23 mouse cellular contexts compared by ENCODE assay signal in the genomic region with DNA sequence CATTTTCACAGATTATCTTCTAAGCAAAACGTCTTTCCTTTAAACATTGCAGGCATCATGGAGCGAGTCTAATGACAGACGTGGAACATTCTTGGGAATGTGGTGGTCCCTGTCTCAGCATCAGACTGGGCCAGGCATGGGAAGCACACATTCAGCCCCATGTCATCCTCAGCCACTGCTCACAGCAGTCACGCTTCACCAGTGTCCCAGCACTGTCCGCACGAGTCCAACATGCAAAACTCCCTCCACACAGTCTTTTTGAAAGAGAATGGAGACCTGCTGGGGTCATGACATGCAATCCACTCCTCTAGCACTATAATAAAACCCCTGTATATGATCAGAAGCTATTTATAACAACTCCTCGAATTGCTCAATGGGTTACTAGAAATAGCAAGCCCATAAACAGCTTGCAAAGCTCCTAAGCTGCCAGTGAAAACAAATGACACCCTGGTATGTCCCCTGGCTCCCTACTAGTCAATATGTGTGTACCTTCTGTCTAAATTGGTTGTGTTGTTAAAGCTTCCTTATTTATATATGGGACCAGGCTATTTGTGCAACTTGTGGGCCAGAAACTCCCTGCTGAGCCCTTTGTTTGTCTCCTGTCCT.
DNase-seq lines count a peak whose midpoint lies in the region; ATAC-seq and TF ChIP-seq lines count a peak whose summit lies in the region.
"Had no signal": no experiment of that assay in that cellular context is flagged by ENCODE, and none has a peak within 500 bp of the region (broad histone marks: within the 10 kb centered on the region; RNA-seq: fewer than 3 reads in every experiment).

No protein-coding gene starts in this region.

- in situ Hi-C loops in CH12.LX (cut with MboI; ENCODE audit: low pct_ligation_motif_present, low pct_unique_long_range_greater_than_20kb, low sequenced_read_pairs) = no loop called here

- H3K4me3 ChIP-seq in kidney, embryonic 15.5 days (replicated peaks) = no peak overlapping the region
- no peak overlapping the region for H3K4me3 ChIP-seq in CH12.LX (replicated peaks in 1 of 3; ENCODE audit: low read depth in 2 of 3, low read length in 2 of 3, poor library complexity in 1 of 3)
- H3K4me3 ChIP-seq in heart, embryonic 14.5 days (ENCODE audit: control insufficient read depth in 1 of 2, insufficient read depth in 1 of 2, low read depth in 1 of 2, low read length in 2 of 2) = no peak overlapping the region
- H3K4me3 ChIP-seq in midbrain, embryonic 16.5 days (ENCODE audit: low read depth, low read length) = no peak overlapping the region
- H3K4me3 ChIP-seq: forebrain, embryonic 10.5 days; midbrain, embryonic 12.5 days; neural tube, embryonic 13.5 days had no signal

- no peak for TF ChIP-seq EP300 in CH12.LX (IDR thresholded peaks at IDR 0.05; ENCODE audit: low read length)

- peaks cover 20% of the 10 kb centered on the region for H3K4me1 ChIP-seq in kidney, embryonic 15.5 days
- peaks cover 10 to 37% of the 10 kb centered on the region in 2 experiments for H3K4me1 ChIP-seq in CH12.LX (ENCODE audit: control insufficient read depth in 1 of 2, insufficient read depth in 2 of 2)
- H3K4me1 ChIP-seq in heart, embryonic 14.5 days (ENCODE audit: control insufficient read depth in 2 of 2, insufficient read depth in 2 of 2, low read length in 2 of 2) = peaks cover 10 to 30% of the 10 kb centered on the region in 2 experiments
- H3K4me1 ChIP-seq in midbrain, embryonic 16.5 days (ENCODE audit: control insufficient read depth, insufficient read depth, low read length) = no peaks in the 10 kb centered on the region
- H3K4me1 ChIP-seq: midbrain, embryonic 12.5 days had no signal

- H3K27ac ChIP-seq in kidney, embryonic 15.5 days = peak overlapping the region; percentile 24; the same call in 1 of the 2 replicates
- no peak overlapping the region for H3K27ac ChIP-seq in CH12.LX (ENCODE audit: insufficient read depth, low read depth)
- peak overlapping the region; percentile 80 to 91 for H3K27ac ChIP-seq in heart, embryonic 14.5 days (replicated peaks in 1 of 2; ENCODE audit: control insufficient read depth in 1 of 2, insufficient read depth in 1 of 2, low read depth in 2 of 2, low read length in 2 of 2)
- H3K27ac ChIP-seq in midbrain, embryonic 16.5 days (ENCODE audit: low read length) = no peak overlapping the region
- H3K27ac ChIP-seq: forebrain, embryonic 10.5 days; hindbrain, embryonic 14.5 days; macrophage; midbrain, embryonic 12.5 days; neural tube, embryonic 13.5 days had no signal

- no peak for TF ChIP-seq CTCF in CH12.LX (conservative IDR thresholded peaks at IDR 0.05 in 1 of 2, IDR thresholded peaks at IDR 0.05 in 1 of 2; ENCODE audit: low read depth in 2 of 2, low read length in 2 of 2)

- TF ChIP-seq POLR2A in CH12.LX (IDR thresholded peaks at IDR 0.05; ENCODE audit: low read depth, low read length) = no peak

- no peaks in the 10 kb centered on the region for H3K9me3 ChIP-seq in kidney, embryonic 15.5 days (replicated peaks)
- H3K9me3 ChIP-seq in CH12.LX (replicated peaks; ENCODE audit: low read length) = no peaks in the 10 kb centered on the region
- no peaks in the 10 kb centered on the region for H3K9me3 ChIP-seq in heart, embryonic 14.5 days (ENCODE audit: control insufficient read depth, low read length)
- no peaks in the 10 kb centered on the region for H3K9me3 ChIP-seq in midbrain, embryonic 16.5 days (replicated peaks; ENCODE audit: control insufficient read depth, low read length, poor library complexity, severe bottlenecking)
- H3K9me3 ChIP-seq: forebrain, embryonic 10.5 days; midbrain, embryonic 12.5 days; neural tube, embryonic 13.5 days had no signal

- no peaks in the 10 kb centered on the region for H3K79me2 ChIP-seq in CH12.LX (replicated peaks; ENCODE audit: control insufficient read depth, extremely low read depth, insufficient read depth, poor library complexity, severe bottlenecking)

- TF ChIP-seq RAD21 in CH12.LX (IDR thresholded peaks at IDR 0.05; ENCODE audit: low read depth, low read length) = no peak

- no peaks in the 10 kb centered on the region for H3K27me3 ChIP-seq in kidney, embryonic 15.5 days
- H3K27me3 ChIP-seq in CH12.LX (replicated peaks) = no peaks in the 10 kb centered on the region
- no peaks in the 10 kb centered on the region for H3K27me3 ChIP-seq in heart, embryonic 14.5 days (ENCODE audit: control insufficient read depth, insufficient read depth, low read length)
- no peaks in the 10 kb centered on the region for H3K27me3 ChIP-seq in midbrain, embryonic 16.5 days (ENCODE audit: control insufficient read depth, insufficient read depth, low read depth, low read length)
- H3K27me3 ChIP-seq: midbrain, embryonic 12.5 days; neural tube, embryonic 13.5 days had no signal

- no peak overlapping the region for H3K4me2 ChIP-seq in kidney, embryonic 15.5 days
- H3K4me2 ChIP-seq in CH12.LX (ENCODE audit: insufficient read depth, low read depth, poor library complexity, severe bottlenecking) = no peak overlapping the region
- peak overlapping the region; percentile 57 for H3K4me2 ChIP-seq in heart, embryonic 14.5 days (ENCODE audit: low read length)
- H3K4me2 ChIP-seq in midbrain, embryonic 16.5 days (ENCODE audit: low read length) = no peak overlapping the region
- H3K4me2 ChIP-seq: hindbrain, embryonic 14.5 days; liver, embryonic 11.5 days; lung, embryonic 14.5 days; midbrain, embryonic 12.5 days; neural tube, embryonic 13.5 days had no signal

- no peak overlapping the region for H3K9ac ChIP-seq in kidney, embryonic 15.5 days
- H3K9ac ChIP-seq in CH12.LX (ENCODE audit: insufficient read depth, low read depth) = no peak overlapping the region
- H3K9ac ChIP-seq in heart, embryonic 14.5 days (ENCODE audit: low read length) = peak overlapping the region; percentile 60
- H3K9ac ChIP-seq in midbrain, embryonic 16.5 days (ENCODE audit: low read depth, low read length) = no peak overlapping the region
- H3K9ac ChIP-seq: hindbrain, embryonic 14.5 days; lung, embryonic 14.5 days; midbrain, embryonic 12.5 days; neural tube, embryonic 13.5 days had no signal

- dilution Hi-C loops in CH12.LX (cut with MboI; ENCODE audit: extremely low pct_ligation_motif_present, extremely low pct_unique_long_range_greater_than_20kb, low sequenced_read_pairs) = no loop called here

- H3K36me3 ChIP-seq in kidney, embryonic 15.5 days = no peaks in the 10 kb centered on the region
- peaks cover 0 to 2% of the 10 kb centered on the region in 2 experiments for H3K36me3 ChIP-seq in CH12.LX (replicated peaks in 1 of 2; ENCODE audit: control insufficient read depth in 1 of 2, insufficient read depth in 1 of 2, low read length in 1 of 2)
- no peaks in the 10 kb centered on the region for H3K36me3 ChIP-seq in heart, embryonic 14.5 days (ENCODE audit: control insufficient read depth, insufficient read depth, low read length)
- no peaks in the 10 kb centered on the region for H3K36me3 ChIP-seq in midbrain, embryonic 16.5 days (ENCODE audit: control insufficient read depth, insufficient read depth, low read length)
- H3K36me3 ChIP-seq: forebrain, embryonic 10.5 days; G1E; midbrain, embryonic 12.5 days; neural tube, embryonic 13.5 days had no signal

- 39% methylated on average over 7 of the region's 7 CpGs for WGBS in kidney, embryonic 15.5 days
- 35% methylated on average over 7 of the region's 7 CpGs for WGBS in heart, embryonic 14.5 days
- 62% methylated on average over 7 of the region's 7 CpGs for WGBS in midbrain, embryonic 16.5 days

- ATAC-seq in kidney, embryonic 15.5 days (replicated peaks; ENCODE audit: low FRiP score) = peak; percentile 73; the same call in 1 of the 2 replicates
- no peak for ATAC-seq in heart, embryonic 14.5 days (ENCODE audit: insufficient number of reproducible peaks, insufficient read depth, low FRiP score, low read depth)
- ATAC-seq in midbrain, embryonic 16.5 days = no peak

- DNase-seq in gastrocnemius, adult 18-20 months (ENCODE audit: low spot score) = peak; percentile 43
- no peak for DNase-seq in gastrocnemius, postnatal 10 days
- DNase-seq in kidney, adult 18-20 months = no peak
- DNase-seq in CH12.LX (ENCODE audit: extremely low read depth) = no peak
- DNase-seq in testis, postnatal 10 days (ENCODE audit: low spot score) = no peak
- DNase-seq: adrenal gland, postnatal 36 days; cerebellum, adult 18-20 months; cerebellum, postnatal 36 days; kidney, postnatal 25 days; layer of hippocampus, adult 9-11 months; lung, embryonic 14.5 days; right cerebral cortex, postnatal 14 days; thymus, adult 18-20 months had no signal

TF ChIP-seq in CH12.LX, 34 proteins besides CTCF, POLR2A, EP300 and RAD21:
- TF ChIP-seq MAFK (IDR thresholded peaks at IDR 0.05; ENCODE audit: insufficient replicate concordance, low read length) (no peak), TCF12 (IDR thresholded peaks at IDR 0.05; ENCODE audit: low read depth, low read length) (no peak), CHD1 (IDR thresholded peaks at IDR 0.05; ENCODE audit: low read depth, low read length) (no peak), JUN (IDR thresholded peaks at IDR 0.05; ENCODE audit: insufficient read depth, low read depth, low read length) (no peak), SIN3A (IDR thresholded peaks at IDR 0.05; ENCODE audit: low read length) (no peak), NRF1 (IDR thresholded peaks at IDR 0.05; ENCODE audit: low read depth, low read length) (no peak), ETS1 (conservative IDR thresholded peaks at IDR 0.05; ENCODE audit: low read depth, low read length) (0 out of 2 replicates have a peak, but pooled peaks have one; percentile 8), BHLHE40 (IDR thresholded peaks at IDR 0.05; ENCODE audit: low read depth, low read length) (peak; percentile 55)
TF ChIP-seq in CH12.LX: peak in this region for 2.

Comparison
In these comparisons a context has a peak if more than half of its experiments do, and no peak if none do; other contexts are left out.
1. H3K27ac ChIP-seq: peak in kidney, embryonic 15.5 days (single experiment) and heart, embryonic 14.5 days (2 of 2); none in CH12.LX (single experiment) and midbrain, embryonic 16.5 days (single experiment).